Mouse (Mus musculus) brain, embryonic 14.5 days (tissue): ENCODE data around the gene Tacr2.

ENCODE experiments used
- CTCF ChIP-seq: fragments of 200-500 bp; IDR thresholded peaks from 2 replicates; pipeline ENCODE4 v1.5.1; 2012; ENCODE audit warnings: inconsistent platforms, mild to moderate bottlenecking, moderate library complexity, borderline replicate concordance; ENCODE audit not compliant: insufficient read depth, insufficient read length; ENCODE audit errors: extremely low read depth
- POLR2A ChIP-seq: fragments of 200-500 bp; IDR thresholded peaks from 2 replicates; pipeline ENCODE4 v1.6.1; 2012; ENCODE audit warnings: mild to moderate bottlenecking, inconsistent platforms, borderline replicate concordance; ENCODE audit not compliant: poor library complexity, insufficient read depth, insufficient read length, severe bottlenecking; ENCODE audit errors: extremely low read depth

DNA sequence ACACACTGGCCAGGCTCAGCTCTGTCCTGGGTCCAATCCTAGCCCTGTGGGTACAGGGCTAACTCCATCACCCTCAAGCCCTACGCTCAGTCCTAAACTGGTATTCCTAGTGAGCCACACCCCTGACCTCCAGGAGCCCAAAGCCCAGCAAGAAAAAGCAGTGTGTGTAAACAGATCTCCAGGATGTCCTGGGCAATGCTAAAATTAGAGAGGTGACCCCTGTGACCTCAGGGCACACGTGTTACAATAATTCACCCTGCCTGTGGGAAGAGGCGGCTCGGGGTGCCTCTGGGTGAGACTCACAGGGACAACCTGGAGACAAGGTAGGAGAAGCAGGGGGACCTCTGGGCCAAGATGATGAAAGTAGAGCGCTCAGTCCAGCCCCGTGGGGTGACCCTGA is 28.0 kb upstream of the Tacr2 start:
- TF ChIP-seq CTCF (no peak), POLR2A (no peak)
